Mouse (Mus musculus): Measurements from ENCODE around the gene Serinc4. TPM values are rescaled to one million over a fixed set of nuclear protein-coding genes. Genes with fewer than 3 reads are reported as not detected.
A peak's percentile ranks its signal among the peaks of the same experiment; 100 is the strongest.

The Serinc4 gene
- polyA plus RNA-seq, 1 experiment from 2014 or later: 0.11 TPM

GRCm38 (mm10) chr2:121415591-121415990 lies 41.0 kb downstream of the Serinc4 start:
- H3K4me2 ChIP-seq (ENCODE audit: low read depth, low read length): peak overlapping the region; percentile 68
- 50% methylated on average over 3 of the region's 3 CpGs for WGBS
- H3K9ac ChIP-seq (ENCODE audit: low read length): peak overlapping the region; percentile 99; the same call in 1 of the 2 replicates
- no peak for ATAC-seq (replicated peaks; ENCODE audit: extremely low read depth, insufficient read depth, low FRiP score)
- no peak overlapping the region for H3K27ac ChIP-seq (ENCODE audit: low read length)
- H3K27me3 ChIP-seq (ENCODE audit: control insufficient read depth, insufficient read depth, low read length): no peaks in the 10 kb centered on the region
- H3K4me3 ChIP-seq (ENCODE audit: low read length): peak overlapping the region; percentile 90
- no peaks in the 10 kb centered on the region for H3K9me3 ChIP-seq (replicated peaks; ENCODE audit: control insufficient read depth, low read length)
- peaks cover 24% of the 10 kb centered on the region for H3K4me1 ChIP-seq (ENCODE audit: control insufficient read depth, insufficient read depth, low read length)
- H3K36me3 ChIP-seq (ENCODE audit: control insufficient read depth, insufficient read depth): peaks cover 9% of the 10 kb centered on the region

DNA sequence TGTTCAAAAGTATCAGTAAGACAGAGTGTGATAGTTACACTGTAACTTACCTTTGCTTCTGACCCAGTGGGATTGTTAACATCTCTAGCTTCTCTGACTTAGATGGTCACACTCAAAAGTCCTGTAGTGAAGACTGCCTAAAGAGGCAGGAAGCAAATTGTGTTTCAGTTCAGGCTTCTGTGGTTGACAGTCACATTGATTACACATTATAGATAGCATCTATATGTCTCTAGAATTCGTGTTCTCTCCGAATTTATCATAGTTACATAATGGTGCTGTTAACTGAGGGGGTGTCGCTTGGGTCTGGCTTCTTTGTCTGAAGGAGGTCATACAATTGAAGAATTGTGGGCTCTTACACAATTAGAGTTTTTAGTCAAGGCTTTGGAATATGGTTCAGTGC lies 41.5 kb downstream of the Serinc4 start:
- H3K4me2 ChIP-seq (ENCODE audit: low read depth, low read length): peak overlapping the region; percentile 68
- no peaks in the 10 kb centered on the region for H3K9me3 ChIP-seq (replicated peaks; ENCODE audit: control insufficient read depth, low read length)
- 32% methylated on average over 3 of the region's 3 CpGs for WGBS
- H3K36me3 ChIP-seq (ENCODE audit: control insufficient read depth, insufficient read depth): peaks cover 9% of the 10 kb centered on the region
- peak overlapping the region; percentile 99 for H3K9ac ChIP-seq (ENCODE audit: low read length)
- peak overlapping the region; percentile 90 for H3K4me3 ChIP-seq (ENCODE audit: low read length)
- H3K27me3 ChIP-seq (ENCODE audit: control insufficient read depth, insufficient read depth, low read length): no peaks in the 10 kb centered on the region
- peaks cover 24% of the 10 kb centered on the region for H3K4me1 ChIP-seq (ENCODE audit: control insufficient read depth, insufficient read depth, low read length)
- 0 out of 2 replicates have a peak overlapping the region, but pooled peaks have one; percentile 13 for H3K27ac ChIP-seq (ENCODE audit: low read length)
- ATAC-seq (replicated peaks; ENCODE audit: extremely low read depth, insufficient read depth, low FRiP score): no peak

- WGBS: under 1% methylated on average over 32 of the region's 32 CpGs
- H3K27me3 ChIP-seq (ENCODE audit: control insufficient read depth, insufficient read depth, low read length): no peaks in the 10 kb centered on the region
- peak overlapping the region; percentile 97 for H3K27ac ChIP-seq (ENCODE audit: low read length)
- peak overlapping the region; percentile 99 for H3K9ac ChIP-seq (ENCODE audit: low read length)
- no peaks in the 10 kb centered on the region for H3K9me3 ChIP-seq (replicated peaks; ENCODE audit: control insufficient read depth, low read length)
- peak overlapping the region; percentile 68 for H3K4me2 ChIP-seq (ENCODE audit: low read depth, low read length)
- ATAC-seq (replicated peaks; ENCODE audit: extremely low read depth, insufficient read depth, low FRiP score): peak; percentile 30
- peaks cover 24% of the 10 kb centered on the region for H3K4me1 ChIP-seq (ENCODE audit: control insufficient read depth, insufficient read depth, low read length)
- peak overlapping the region; percentile 90 for H3K4me3 ChIP-seq (ENCODE audit: low read length)
- peaks cover 9% of the 10 kb centered on the region for H3K36me3 ChIP-seq (ENCODE audit: control insufficient read depth, insufficient read depth)
Measured at GRCm38 (mm10) chr2:121414139-121414685, 42.4 kb downstream of the Serinc4 start.

DNA sequence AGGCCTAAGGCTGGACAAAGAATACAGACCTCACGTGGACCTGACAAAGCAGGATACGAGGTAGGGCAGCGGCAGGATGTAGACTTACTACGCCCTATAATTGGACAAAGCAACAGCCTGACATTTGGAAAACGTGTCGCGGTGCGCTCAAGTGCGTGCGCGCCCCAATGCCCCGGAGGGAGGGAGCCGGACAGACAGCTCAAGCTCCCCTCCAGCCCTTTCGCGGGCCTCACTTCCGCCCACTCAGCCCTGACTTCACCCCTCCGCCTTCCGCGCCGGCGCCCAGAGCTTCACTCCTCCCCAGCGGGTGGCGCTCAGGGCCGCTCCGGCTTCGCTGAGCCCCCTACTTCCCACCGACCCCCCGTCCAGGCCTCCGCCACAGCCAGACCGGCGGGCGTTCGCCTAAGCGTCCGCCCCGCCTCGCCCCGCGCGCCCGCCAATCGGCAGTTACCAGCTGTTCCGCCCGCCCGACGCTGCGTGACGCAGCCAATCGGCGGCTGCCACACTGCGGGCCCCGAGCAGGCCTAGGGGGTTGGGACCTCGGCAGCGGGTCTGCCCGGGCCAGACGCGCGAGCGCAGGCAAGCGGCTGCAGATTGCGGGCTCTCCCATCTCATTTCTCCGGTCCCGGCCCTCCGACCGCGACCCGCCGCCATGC lies 43.1 kb downstream of the Serinc4 start, which contains the start of the genes Pdia3 and Catsper2:
Pdia3 (plus strand) TSS at position 389 of the 656 bp plus-strand sequence.
Catsper2 (minus strand) TSS at position 406 of the 656 bp plus-strand sequence.
- Histone ChIP-seq H3K27ac (ENCODE audit: low read length) (peak within 1 kb of the TSS; percentile 97), H3K4me2 (ENCODE audit: low read depth, low read length) (peak within 1 kb of the TSS; percentile 78), H3K4me1 (ENCODE audit: control insufficient read depth, insufficient read depth, low read length) (peaks cover 23% of the 10 kb centered on the region), H3K9ac (ENCODE audit: low read length) (peak within 1 kb of the TSS; percentile 99), H3K36me3 (ENCODE audit: control insufficient read depth, insufficient read depth) (peaks cover 6% of the 10 kb centered on the region), H3K9me3 (replicated peaks; ENCODE audit: control insufficient read depth, low read length) (no peaks in the 10 kb centered on the region), H3K27me3 (ENCODE audit: control insufficient read depth, insufficient read depth, low read length) (no peaks in the 10 kb centered on the region), H3K4me3 (ENCODE audit: low read length) (peak within 1 kb of the TSS; percentile 90)
- ATAC-seq (replicated peaks; ENCODE audit: extremely low read depth, insufficient read depth, low FRiP score): peak; percentile 99
- under 1% methylated on average over 60 of the region's 68 CpGs for WGBS

DNA sequence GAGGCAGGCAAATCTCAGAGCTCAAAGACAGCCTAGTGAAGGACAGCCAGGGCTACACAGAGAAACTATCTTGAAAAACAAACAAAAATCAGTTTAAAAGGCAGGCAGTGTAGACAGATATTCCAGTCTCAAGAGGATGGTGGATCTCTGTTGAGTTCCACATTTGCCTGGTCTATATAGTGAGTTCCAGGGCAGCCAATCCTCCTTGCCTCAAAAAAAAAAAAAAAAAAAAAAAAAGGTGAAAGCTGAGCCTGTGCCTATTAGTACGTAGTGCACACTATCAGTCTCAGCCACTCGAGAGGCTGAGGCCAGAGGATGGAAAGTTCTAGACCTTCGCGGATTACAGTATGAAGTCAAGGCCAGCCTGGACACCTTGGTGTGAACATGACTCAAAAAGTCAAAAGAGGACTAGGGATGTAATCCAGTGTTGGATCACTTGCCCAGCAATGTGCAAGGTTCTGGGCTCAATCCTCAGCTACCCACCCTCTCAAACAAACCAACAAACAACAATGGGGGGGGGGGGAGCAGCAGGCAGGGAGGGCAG lies 43.7 kb downstream of the Serinc4 start:
- 0 out of 2 replicates have a peak, but pooled peaks cover under 1% of the 10 kb centered on the region for H3K36me3 ChIP-seq (ENCODE audit: control insufficient read depth, insufficient read depth)
- WGBS: 2% methylated on average over 4 of the region's 4 CpGs
- no peaks in the 10 kb centered on the region for H3K27me3 ChIP-seq (ENCODE audit: control insufficient read depth, insufficient read depth, low read length)
- peak overlapping the region; percentile 90 for H3K4me3 ChIP-seq (ENCODE audit: low read length)
- peak overlapping the region; percentile 78 for H3K4me2 ChIP-seq (ENCODE audit: low read depth, low read length)
- H3K9ac ChIP-seq (ENCODE audit: low read length): peak overlapping the region; percentile 99
- H3K4me1 ChIP-seq (ENCODE audit: control insufficient read depth, insufficient read depth, low read length): peaks cover 21% of the 10 kb centered on the region
- peak overlapping the region; percentile 87 for H3K27ac ChIP-seq (ENCODE audit: low read length)
- H3K9me3 ChIP-seq (replicated peaks; ENCODE audit: control insufficient read depth, low read length): no peaks in the 10 kb centered on the region
- no peak for ATAC-seq (replicated peaks; ENCODE audit: extremely low read depth, insufficient read depth, low FRiP score)

DNA sequence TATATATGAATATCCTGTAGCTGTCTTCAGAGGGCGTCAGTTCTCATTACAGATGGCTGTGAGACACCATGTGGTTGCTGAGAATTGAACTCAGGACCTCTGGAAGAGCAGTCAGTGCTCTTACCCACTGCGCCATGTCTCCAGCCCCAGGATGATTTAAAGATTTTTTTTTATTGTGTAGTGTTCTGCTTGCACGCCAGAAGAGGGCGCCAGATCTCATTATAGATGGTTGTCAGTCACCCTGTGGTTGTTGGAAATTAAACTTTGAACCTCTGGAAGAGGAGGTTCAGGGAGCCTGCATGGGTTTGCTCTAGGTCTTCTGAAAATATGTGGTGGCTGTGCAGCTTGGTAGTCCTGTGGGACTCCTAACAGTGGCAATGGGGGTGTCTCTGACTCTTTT lies 48.4 kb downstream of the Serinc4 start:
- no peaks in the 10 kb centered on the region; the same call in 1 of the 2 replicates for H3K36me3 ChIP-seq (ENCODE audit: control insufficient read depth, insufficient read depth)
- WGBS: 42% methylated on average over 4 of the region's 4 CpGs
- H3K9me3 ChIP-seq (replicated peaks; ENCODE audit: control insufficient read depth, low read length): no peaks in the 10 kb centered on the region

GRCm38 (mm10) chr2:121403296-121403695 lies 53.3 kb downstream of the Serinc4 start:
- Histone ChIP-seq H3K27me3 (ENCODE audit: control insufficient read depth, insufficient read depth, low read length) (no peaks in the 10 kb centered on the region), H3K9me3 (replicated peaks; ENCODE audit: control insufficient read depth, low read length) (0 out of 2 replicates have a peak, but pooled peaks cover 2% of the 10 kb centered on the region), H3K4me1 (ENCODE audit: control insufficient read depth, insufficient read depth, low read length) (no peaks in the 10 kb centered on the region), H3K36me3 (ENCODE audit: control insufficient read depth, insufficient read depth) (no peaks in the 10 kb centered on the region; the same call in 1 of the 2 replicates), H3K27ac (ENCODE audit: low read length) (no peak overlapping the region), H3K9ac (ENCODE audit: low read length) (no peak overlapping the region), H3K4me3 (ENCODE audit: low read length) (no peak overlapping the region), H3K4me2 (ENCODE audit: low read depth, low read length) (no peak overlapping the region)
- no peak for ATAC-seq (replicated peaks; ENCODE audit: extremely low read depth, insufficient read depth, low FRiP score)

More for the DNA sequence above, 48.4 kb downstream of the Serinc4 start:
- H3K4me2 ChIP-seq (ENCODE audit: low read depth, low read length): no peak overlapping the region
- H3K27me3 ChIP-seq (ENCODE audit: control insufficient read depth, insufficient read depth, low read length): no peaks in the 10 kb centered on the region
- no peak for ATAC-seq (replicated peaks; ENCODE audit: extremely low read depth, insufficient read depth, low FRiP score)
- no peak overlapping the region for H3K4me3 ChIP-seq (ENCODE audit: low read length)
- H3K9ac ChIP-seq (ENCODE audit: low read length): no peak overlapping the region
- H3K4me1 ChIP-seq (ENCODE audit: control insufficient read depth, insufficient read depth, low read length): peaks cover 2% of the 10 kb centered on the region; the same call in 1 of the 2 replicates
- no peak overlapping the region for H3K27ac ChIP-seq (ENCODE audit: low read length)

GRCm38 (mm10) chr2:121396624-121397023 lies 60.0 kb downstream of the Serinc4 start:
- 13% methylated on average over 8 of the region's 8 CpGs for WGBS
- Histone ChIP-seq H3K4me2 (ENCODE audit: low read depth, low read length) (no peak overlapping the region), H3K4me1 (ENCODE audit: control insufficient read depth, insufficient read depth, low read length) (no peaks in the 10 kb centered on the region), H3K27me3 (ENCODE audit: control insufficient read depth, insufficient read depth, low read length) (no peaks in the 10 kb centered on the region), H3K4me3 (ENCODE audit: low read length) (no peak overlapping the region), H3K27ac (ENCODE audit: low read length) (no peak overlapping the region), H3K9me3 (replicated peaks; ENCODE audit: control insufficient read depth, low read length) (no peaks in the 10 kb centered on the region), H3K36me3 (ENCODE audit: control insufficient read depth, insufficient read depth) (no peaks in the 10 kb centered on the region), H3K9ac (ENCODE audit: low read length) (no peak overlapping the region)
- ATAC-seq (replicated peaks; ENCODE audit: extremely low read depth, insufficient read depth, low FRiP score): no peak

Data from heart, embryonic 16.5 days (tissue).